Mouse (Mus musculus) layer of hippocampus, postnatal 10 days (tissue): Measurements from ENCODE around the gene Tenm4. TPM values are rescaled to one million over a fixed set of nuclear protein-coding genes. Genes with fewer than 3 reads are reported as not detected.
"Not testable (repeated sequence)": the region's sequence is repeated elsewhere in the genome, so short reads cannot be mapped to it uniquely, and the experiment has no call there.

ENCODE experiments used
- DNase-seq, 2 experiments: peaks; one replicate each; pipeline ENCODE4 v3.0.0; 2021; ENCODE audit warnings: low spot score in 2 of 2
- microRNA-seq, 2 experiments: library from miRNA; unstranded; fragments of <30 nt; microRNA quantifications; one replicate each; pipeline ENCODE4 v1.2.0; 2021
- total RNA-seq, 2 experiments: library from RNA; stranded (reverse); gene quantifications; 2 replicates each; pipeline ENCODE4 v1.2.3; 2021

Tenm4 gene
- total RNA-seq, 2 experiments from 2014 or later = 130 to 149 TPM

- no peak for DNase-seq
Observed at GRCm38 (mm10) chr7:96920447-96921095, 749.5 kb downstream of the Tenm4 start.

- DNase-seq = no peak
Observed at GRCm38 (mm10) chr7:96922927-96923326, 751.9 kb downstream of the Tenm4 start.

GRCm38 (mm10) chr7:96943715-96944377, 772.8 kb downstream of the Tenm4 start:
- no peak for DNase-seq

GRCm38 (mm10) chr7:96946501-96946900, 775.5 kb downstream of the Tenm4 start:
- DNase-seq = not testable (repeated sequence)

GRCm38 (mm10) chr7:96951281-96952051, 780.4 kb downstream of the Tenm4 start, which contains the start of gene Nars2:
TSS of gene Nars2 (plus strand) at chr7:96951505.
- DNase-seq = peak; percentile 81 to 88

- no peak for DNase-seq
Observed at GRCm38 (mm10) chr7:96952094-96952493, 781.0 kb downstream of the Tenm4 start.

- no peak for DNase-seq
Observed at GRCm38 (mm10) chr7:96959168-96959567, 788.1 kb downstream of the Tenm4 start.

Small RNA genes lying within 50 kb of the gene (microRNA-seq; reads per million reads assigned to microRNA genes)
- 0 reads per million in 2 experiments for gene Mir6394
- gene Mir708 = 2,030 to 2,837 reads per million in 2 experiments
